Mouse (Mus musculus) inflammation-experienced regulatory T-cells, adult 6 months (primary cell): ENCODE results near the gene Ncf4. TPM values are rescaled to one million over a fixed set of nuclear protein-coding genes. Genes with fewer than 3 reads are reported as not detected.

ENCODE experiments used
- ATAC-seq: one replicate; pipeline ENCODE4 v1.8.0; 2017
- polyA plus RNA-seq, 3 experiments: library from polyadenylated mRNA; unstranded; fragments of 100-300 nt; shearing (Covaris generic); gene quantifications; one replicate each; pipeline ENCODE4 v1.2.1; 2017

The Ncf4 gene
- polyA plus RNA-seq = 100 to 1,000 TPM; 145 to 184 (median 174) TPM

DNA sequence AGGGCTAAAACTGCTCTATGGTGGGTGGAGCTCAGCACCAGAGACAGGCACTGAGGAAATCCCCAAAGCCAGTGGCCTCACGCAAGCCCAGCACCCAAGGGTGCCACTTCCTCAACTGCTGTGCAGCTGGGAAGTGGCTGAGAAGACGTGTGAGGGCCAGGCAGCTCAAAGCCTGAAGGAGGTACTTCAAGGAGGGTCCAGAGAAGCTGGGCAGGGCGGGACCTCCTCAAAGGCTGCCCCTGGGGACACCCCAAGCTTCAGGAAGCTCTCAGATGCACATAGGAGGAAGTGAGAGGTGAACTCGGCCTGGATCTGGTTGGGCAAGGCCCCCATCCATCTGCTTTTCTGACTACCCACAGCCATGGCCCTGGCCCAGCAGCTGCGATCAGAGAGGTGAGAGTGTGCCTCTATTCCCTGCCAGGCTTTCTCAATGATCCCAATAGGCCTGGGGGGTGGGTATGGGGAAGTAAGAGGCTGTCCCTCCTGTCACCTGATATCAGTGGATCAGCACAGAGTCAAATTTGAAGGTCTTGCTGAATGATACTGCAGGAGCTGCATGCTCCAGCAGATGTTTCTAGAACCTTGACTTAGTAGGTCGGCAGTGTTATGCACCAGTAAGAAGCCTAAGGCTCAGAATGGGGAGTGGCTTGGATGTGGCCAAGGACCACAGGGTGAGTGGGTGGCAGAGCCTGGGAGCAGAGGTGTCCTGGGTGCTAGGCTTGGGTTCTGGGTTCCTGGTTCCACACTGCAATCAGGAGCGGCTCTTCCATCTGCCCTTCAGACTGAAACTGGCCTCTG is at the start of gene Ncf4:
Ncf4 (plus strand) TSS at position 107 of the 798 bp plus-strand sequence.
- peak; percentile 85 for ATAC-seq

DNA sequence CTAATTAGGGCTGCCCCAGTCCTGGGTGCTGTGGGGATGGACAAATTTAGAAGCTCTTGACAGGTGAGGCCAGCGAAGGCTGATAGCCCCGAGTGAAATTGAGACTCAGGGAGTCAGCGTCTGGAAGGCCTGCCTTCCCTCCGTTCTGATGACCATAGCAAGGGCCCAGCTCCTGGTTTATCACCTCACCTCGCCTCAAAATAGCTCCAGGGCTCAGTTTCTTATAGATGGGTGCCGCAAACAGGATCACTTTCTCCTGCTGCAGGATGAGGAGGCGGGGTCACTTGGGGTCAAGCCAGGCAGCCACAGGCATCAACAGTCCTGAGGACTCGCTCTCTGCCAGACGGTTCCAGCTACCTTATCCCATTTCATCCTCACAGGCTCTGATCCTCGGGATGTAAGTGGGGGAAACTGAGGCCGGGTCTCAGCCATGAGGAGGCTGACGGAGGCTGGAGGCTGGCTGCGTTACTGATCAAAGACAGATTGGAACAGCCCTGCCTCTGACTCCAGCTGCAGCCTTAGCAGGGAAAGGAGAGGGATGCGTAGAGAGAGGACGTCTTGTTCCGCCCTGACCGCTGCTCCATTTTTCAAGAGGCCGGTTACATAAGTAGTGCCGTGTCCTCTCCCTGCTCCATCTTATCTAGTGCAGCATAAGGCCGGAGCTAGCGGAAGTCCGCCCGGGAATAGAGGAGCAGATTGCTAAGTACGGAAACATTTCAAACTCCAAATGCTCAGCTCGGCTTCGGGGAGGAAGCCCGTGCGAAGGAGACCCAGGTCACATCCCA is 49.3 kb upstream of the Ncf4 start:
- ATAC-seq = no peak

DNA sequence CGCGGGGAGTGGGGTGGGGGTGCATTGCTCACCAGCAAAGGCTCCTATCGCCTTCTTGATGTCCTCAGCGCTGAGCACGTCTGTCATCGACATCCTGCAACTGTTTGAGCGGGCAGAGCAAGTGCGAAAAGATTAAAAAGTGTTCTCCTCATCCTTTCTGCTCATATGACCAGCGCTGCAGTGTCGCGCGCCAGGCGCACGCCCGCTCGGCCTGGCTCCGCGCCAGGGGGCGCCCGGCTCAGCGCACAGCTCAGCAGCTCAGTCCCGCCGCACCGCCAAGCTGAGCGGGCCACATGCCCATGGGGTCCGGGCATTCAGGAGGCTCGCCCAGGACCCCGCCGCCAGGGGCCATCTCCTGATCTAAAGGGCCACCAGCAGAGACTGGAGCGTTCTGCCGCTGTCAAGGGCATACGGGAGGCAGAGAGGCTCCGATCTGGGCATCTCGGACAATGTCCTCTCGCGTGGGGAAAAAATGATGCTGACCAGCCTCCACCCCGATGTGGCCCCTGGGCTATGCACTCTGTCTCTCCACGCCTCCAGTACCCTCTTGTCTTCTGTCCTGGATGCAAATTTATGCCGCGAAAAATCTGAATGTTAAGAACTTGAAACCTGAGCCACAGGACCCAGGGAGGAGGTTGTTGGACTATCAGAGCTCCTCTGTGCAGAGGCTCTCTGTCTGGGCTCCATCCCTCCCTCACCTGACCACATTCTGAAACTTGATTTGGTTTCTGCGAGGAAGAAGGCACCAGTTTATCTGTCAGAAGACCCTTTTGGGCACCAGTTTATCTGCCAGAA is 40.4 kb upstream of the Ncf4 start:
- ATAC-seq = no peak

- no peak for ATAC-seq
Measured at GRCm38 (mm10) chr15:78205192-78205591, 39.4 kb upstream of the Ncf4 start.

DNA sequence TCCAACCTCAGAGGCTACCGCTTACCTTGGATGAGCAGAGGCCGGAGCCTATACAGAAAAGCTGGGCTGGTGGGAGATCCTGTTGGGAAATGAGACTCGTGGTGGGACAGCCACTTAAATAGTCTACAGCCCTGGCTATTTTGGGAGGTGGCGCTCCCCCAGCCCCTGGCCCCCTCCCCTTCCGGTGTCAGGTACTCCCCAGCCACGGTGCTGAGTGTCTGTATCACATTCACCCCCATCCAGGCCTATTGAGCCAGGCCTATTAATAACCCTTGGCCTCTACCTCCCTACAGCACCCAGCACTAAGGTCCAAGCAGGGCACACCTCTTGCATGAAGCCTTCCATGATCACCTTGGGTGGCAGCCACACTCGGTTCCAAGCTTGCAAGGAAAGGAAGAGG is 38.3 kb upstream of the Ncf4 start, which contains the start of gene Pvalb:
Pvalb (minus strand) TSS at position 89 of the 400 bp plus-strand sequence.
- no peak for ATAC-seq

DNA sequence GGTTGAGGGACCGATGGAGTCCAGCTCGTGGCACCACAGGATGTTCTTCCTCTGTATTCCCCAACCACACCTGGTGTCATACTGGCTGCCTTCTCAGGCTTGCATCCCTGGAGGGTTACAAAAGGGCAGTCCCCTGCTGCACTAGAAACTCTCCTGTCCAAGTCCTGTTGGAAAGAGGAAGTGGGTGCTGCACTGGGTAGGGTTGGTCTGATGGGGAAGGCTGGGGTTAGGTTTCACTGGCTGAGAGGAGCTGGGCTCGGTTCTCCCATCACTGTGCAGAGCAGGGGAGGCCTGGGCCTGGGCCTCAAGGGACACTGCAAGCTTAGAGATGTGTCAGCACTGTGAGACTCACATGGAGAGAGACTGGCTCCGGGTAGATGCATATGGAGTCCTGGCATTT is 34.4 kb upstream of the Ncf4 start:
- ATAC-seq = no peak

- no peak for ATAC-seq
Measured at GRCm38 (mm10) chr15:78211367-78211766, 33.2 kb upstream of the Ncf4 start.

GRCm38 (mm10) chr15:78215269-78215668 is 29.3 kb upstream of the Ncf4 start:
- no peak for ATAC-seq

DNA sequence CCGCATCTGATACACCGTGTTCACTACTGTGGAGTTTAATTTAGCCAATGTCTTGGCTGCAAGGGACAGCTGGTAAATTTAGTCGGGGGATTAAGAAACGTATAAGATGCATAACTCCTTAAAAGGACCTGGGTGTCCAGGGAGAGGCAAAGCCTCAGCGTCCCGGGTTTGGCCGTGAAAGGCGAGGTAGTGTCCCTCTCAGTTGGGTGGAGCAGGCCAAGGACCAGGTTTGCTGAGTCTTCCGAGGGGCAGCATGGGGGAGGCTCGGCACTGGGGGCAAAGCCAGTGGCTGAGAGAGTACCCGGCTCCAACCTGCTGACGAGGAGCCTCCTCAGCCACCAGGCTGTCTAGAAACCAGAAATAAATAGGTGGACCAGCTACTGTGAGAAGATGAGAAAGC is 16.8 kb upstream of the Ncf4 start:
- no peak for ATAC-seq

GRCm38 (mm10) chr15:78231346-78232331 is 13.0 kb upstream of the Ncf4 start:
- ATAC-seq = no peak

DNA sequence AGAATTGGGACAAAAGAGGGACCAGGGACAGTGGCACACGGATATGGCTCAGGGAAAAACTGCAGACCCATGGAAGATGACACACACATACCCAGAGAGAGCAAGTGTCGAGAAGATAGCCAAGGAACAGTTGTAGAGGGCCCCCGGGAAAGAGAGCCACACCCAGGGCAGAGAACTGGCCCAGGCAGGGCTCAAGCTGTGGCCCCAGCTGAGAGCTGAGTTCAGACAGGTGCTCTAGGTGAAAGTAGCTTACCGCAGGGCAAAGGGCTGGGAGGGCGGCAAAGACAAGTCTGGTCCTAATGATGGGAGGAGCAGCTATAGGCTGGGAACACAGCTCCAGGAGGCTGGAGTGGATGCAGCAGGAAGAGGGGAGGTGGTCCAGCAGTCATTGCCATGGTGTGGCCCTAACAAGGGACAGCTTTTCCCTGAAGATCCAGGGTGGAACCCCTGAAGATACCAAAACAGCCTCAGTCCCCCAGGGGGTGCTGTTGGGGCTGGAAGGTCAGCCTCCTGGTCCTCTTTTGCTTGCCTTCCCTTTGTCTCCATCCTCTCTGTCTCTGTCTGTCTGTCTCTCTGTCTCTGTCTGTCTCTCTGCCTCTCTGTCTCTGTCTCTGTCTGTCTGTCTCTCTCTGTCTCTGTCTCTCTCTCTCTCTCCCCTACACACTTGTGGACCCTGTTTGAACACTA is 9.6 kb upstream of the Ncf4 start:
- ATAC-seq = no peak

DNA sequence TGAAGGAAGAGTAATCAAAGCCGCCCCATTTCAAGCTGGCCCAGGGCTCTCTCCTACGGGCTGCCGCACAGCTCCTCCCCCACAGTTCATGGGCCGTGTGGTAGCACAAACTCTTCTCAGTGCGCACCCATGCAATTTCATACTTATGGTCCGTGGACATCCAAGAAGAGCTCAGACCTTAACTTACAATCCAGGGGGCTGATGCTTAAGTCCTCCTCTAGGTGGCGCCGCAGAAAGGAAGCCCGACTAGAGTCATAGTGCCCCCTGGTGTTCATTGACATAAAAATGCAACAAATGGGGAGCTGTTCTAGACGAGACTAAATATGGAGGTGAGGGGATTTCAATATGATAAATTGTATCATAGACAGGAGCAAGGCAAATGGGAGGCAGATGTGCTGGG is 5.1 kb upstream of the Ncf4 start:
- peak; percentile 50 for ATAC-seq

DNA sequence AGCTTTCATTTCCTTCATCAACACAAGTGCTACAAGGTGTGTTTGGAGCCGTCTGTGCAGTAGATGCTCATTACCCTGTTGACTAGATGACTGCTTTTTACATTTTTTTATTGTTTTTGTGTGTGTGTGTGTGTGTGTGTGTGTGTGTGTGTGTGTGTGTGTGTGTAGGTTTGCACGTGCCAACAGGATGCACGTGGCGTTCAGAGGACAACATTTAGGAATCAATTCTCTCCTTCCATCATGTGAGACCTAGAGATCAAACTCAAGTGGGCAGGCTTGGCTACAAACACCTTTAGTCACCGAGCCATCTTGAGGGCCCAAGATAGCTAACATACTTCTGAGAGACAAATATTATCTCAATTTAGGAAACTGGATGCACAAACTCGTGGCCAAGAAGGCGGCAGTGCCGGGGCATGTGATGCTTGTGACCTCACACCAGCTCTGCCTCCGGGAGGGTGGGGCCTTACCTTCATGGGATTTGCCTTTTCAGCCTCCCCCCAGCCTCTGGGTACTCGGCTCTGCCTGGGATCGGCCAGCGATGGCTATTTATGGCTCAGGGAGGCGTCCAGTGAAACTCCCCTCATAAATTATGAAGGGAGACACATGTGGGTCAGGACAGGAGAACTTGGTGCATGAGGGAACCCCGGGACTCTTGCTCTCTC is 4.5 kb upstream of the Ncf4 start:
- ATAC-seq = no peak

DNA sequence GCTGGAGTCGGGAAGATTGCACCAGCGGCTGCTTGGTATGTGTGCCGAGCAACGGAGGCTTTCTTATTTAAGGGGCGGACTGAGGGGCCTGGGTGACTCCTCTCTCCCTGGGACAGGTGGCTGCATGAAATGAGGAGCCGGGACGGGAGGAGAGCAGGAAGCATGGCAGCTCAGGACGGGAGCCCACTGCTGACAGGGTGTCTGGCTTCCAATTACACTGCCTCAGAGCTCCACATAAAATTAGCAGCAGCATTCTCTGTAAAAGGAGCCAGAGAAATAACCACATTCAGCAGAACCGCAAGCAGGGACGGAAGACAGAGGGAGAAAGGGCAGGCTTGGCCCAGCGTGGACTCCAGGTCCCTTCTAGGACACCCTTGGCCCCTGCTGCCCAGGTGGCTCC is 3.3 kb upstream of the Ncf4 start:
- ATAC-seq = no peak

DNA sequence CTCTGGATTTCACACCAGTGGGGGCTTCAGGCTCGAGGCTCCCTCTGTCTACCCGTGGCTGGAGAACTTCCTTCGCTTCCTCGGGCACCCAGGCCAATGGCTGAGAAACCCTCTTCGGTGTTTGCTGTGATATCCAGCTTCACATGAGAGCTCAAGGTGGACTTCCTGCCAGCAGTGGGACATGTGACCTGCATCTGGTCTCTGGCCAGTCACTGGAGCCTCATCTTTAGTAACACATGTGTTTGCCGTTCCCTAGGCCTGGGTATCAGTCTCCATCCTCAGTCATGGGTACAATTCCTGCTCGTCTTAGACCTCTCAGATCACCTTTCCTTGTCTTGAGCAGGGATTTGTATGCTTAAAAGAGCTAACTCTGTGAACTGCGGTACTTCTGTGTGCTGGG is 1.5 kb upstream of the Ncf4 start:
- no peak for ATAC-seq

- no peak for ATAC-seq
Measured at GRCm38 (mm10) chr15:78243774-78244173, 827 bp upstream of the Ncf4 start.

DNA sequence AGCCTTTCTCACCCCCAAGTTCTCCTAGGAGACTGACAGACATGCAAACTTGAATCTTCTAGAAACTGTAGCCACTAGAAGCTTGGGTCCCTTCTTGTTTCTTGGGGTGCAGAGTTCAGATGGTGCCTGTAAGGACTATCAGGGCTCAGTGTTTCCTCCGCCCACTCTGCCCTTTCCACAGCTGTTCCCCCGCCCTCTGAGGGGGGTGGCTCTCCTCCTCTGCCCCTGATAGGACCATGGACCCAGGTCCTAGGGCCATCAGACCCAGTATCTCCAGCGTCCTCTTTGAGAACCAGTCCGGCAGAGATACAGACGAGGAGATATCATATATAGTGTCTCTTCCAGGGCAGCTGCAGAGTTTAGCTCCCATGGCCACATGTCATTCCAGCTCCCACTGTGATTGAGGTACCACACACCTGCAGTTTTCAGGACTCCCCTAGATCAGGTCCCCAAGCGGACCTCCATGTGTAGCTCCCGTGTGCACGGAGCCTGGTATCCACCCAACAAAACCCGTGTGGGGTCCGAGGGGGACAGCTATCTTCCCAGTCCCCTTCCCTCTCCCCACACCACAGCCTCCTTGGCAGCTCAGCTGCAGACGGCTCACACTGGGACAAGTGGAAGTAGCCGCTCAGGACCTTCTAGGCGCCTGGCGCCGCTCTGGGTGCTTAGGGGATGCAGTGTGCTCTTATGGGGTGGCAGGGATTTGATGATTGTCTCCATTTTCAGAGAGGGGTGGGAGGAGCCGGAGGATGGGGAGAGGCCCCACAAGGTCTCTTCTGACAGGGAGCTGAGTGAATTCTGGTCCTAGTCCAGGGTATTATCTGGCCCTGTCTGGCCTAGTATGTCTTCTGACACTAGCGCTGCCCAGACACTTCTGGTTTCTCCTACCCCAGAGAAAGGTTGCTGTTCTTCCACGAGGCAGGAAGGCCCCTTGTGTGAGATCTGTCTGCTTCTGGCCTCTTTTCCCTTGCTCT is 1.8 kb downstream of the Ncf4 start:
- ATAC-seq = no peak

DNA sequence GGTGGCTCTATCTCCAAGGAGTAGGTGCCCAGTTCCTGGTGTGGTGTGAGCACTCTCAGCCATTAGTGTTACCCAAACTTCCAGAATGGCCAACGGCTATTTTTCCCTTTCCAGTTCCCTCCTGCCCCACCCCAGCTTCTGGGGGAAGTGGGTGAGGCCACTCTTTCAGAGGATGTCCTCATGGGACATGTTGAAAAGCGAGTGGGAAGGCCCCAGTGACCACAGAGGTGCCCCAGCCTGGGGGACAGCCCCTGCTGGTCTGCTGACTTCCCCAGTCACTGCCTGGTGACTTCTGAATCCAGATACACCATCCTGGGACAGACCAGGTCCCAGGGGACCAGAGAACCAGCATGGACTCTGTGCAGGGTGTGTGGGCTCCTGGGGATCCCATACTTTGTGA is 3.1 kb downstream of the Ncf4 start:
- no peak for ATAC-seq

DNA sequence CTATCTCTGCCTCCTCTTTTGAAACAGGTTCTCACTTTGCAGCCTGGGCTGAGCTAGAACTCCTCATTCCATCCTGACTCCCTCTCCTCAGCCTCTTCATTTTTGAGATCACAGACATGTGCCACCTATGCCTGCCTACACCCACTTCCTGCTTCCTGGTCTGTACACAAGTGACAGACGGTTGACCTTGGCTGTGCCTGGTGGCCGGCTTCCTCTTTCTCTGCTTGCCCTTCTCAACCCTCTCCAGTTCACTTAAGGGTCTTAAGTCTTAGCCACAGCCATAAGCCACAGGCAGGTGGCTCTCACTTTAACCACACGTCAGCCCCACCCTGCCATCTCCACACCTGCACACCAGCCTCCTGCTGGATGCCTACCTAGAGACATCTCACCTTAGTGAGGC is 3.8 kb downstream of the Ncf4 start:
- no peak for ATAC-seq
